Mouse (Mus musculus) embryonic facial prominence, embryonic 11.5 days (tissue): ENCODE results near the gene Cbfa2t3. TPM values are rescaled to one million over a fixed set of nuclear protein-coding genes. Genes with fewer than 3 reads are reported as not detected.

Experiments
- ATAC-seq: fragments of 200-750 bp; cut with Nextera tagmentation; replicated peaks from 2 replicates; pipeline ENCODE4 v1.8.0; 2017; ENCODE audit warnings: low read depth; ENCODE audit not compliant: insufficient number of reproducible peaks, low FRiP score, low TSS enrichment
- DNase-seq: peaks from one replicate; pipeline ENCODE4 v3.0.0-alpha.2; 2015; ENCODE audit warnings: low spot score
- H3K27ac ChIP-seq: fragments of 300-500 bp; sonication (generic); replicated peaks from 2 replicates; pipeline ENCODE4 v1.5.1; 2014; ENCODE audit warnings: mild to moderate bottlenecking, low read depth, low read length, control low read depth
- H3K27me3 ChIP-seq: fragments of 300-500 bp; sonication (generic); 2 replicates; pipeline ENCODE4 v1.6.1; 2014; ENCODE audit warnings: mild to moderate bottlenecking, low read length, moderate library complexity, mixed read lengths; ENCODE audit not compliant: control insufficient read depth, insufficient read depth
- H3K36me3 ChIP-seq: fragments of 300-500 bp; sonication (generic); replicated peaks from 2 replicates; pipeline ENCODE4 v1.6.1; 2014; ENCODE audit warnings: low read depth, mild to moderate bottlenecking, low read length, moderate library complexity, mixed read lengths; ENCODE audit not compliant: control insufficient read depth, insufficient read depth
- H3K4me1 ChIP-seq: fragments of 300-500 bp; sonication (generic); 2 replicates; pipeline ENCODE4 v1.6.1; 2014; ENCODE audit warnings: low read length, mixed read lengths; ENCODE audit not compliant: control insufficient read depth, insufficient read depth
- H3K4me2 ChIP-seq: fragments of 300-500 bp; sonication (generic); 2 replicates; pipeline ENCODE4 v1.6.1; 2014; ENCODE audit warnings: low read depth, mild to moderate bottlenecking, control low read depth, low read length, moderate library complexity
- H3K4me3 ChIP-seq: fragments of 300-500 bp; sonication (generic); 2 replicates; pipeline ENCODE4 v1.5.1; 2014; ENCODE audit warnings: low read depth, low read length, control low read depth
- H3K9ac ChIP-seq: fragments of 300-500 bp; sonication (generic); replicated peaks from 2 replicates; pipeline ENCODE4 v1.6.1; 2014; ENCODE audit warnings: mild to moderate bottlenecking, control low read depth, low read length
- H3K9me3 ChIP-seq: fragments of 300-500 bp; sonication (generic); replicated peaks from 2 replicates; pipeline ENCODE4 v1.6.1; 2016; ENCODE audit warnings: mild to moderate bottlenecking, low read length, inconsistent platforms, mixed read lengths; ENCODE audit not compliant: control insufficient read depth
- WGBS: fragments of 180-500 bp; shearing (Covaris S2); extraction: QIAGEN DNeasy Blood & Tissue Kit; methylation state at CpG from one replicate; pipeline ENCODE4 v1.1.7; 2014; 5-methylcytosine and 5-hydroxymethylcytosine counted together
- polyA plus RNA-seq: library from polyadenylated mRNA; unstranded; fragments of >200 nt; fragmentation: Nextera tagmentation; extraction: Ambion mirVana; gene quantifications from 2 replicates; pipeline ENCODE4 v1.2.1, GENCODE M21; 2014

The Cbfa2t3 gene
- polyA plus RNA-seq, 1 experiment from 2014 or later, result 1.9 TPM

DNA sequence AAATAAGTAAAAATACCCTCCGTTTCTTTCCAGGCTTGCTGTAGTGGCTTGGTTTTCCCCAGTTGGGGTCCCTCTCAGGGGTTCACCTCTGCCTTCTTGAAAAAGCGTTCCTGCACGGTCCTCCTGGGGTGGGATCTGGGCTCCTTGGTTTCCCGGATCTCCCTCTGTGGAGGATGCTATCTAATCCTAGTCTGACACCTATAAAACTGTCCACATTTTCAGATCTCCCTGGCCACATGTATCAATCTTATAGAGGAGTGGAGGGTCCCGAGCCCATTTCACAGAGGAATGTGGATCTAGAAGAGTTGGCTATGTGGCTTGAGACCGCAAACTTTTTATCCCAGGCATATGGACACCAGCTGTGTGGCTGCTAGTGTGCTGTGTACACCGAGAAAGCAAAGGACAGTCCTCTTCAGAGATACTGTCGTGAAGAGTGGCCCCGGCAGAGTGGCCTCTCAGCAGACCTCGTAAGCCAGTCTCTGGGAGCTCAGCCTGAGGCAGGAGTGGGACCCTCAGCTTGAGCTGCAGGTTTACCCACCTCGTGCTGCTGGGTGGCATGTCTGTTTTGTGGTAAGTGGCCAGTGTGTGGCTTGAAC is 19.5 kb downstream of the Cbfa2t3 start:
- H3K36me3 ChIP-seq, result no peaks in the 10 kb centered on the region
- H3K27ac ChIP-seq, result no peak overlapping the region
- WGBS, result 23% methylated on average over 11 of the region's 11 CpGs
- H3K4me1 ChIP-seq, result peaks cover 2% of the 10 kb centered on the region; the same call in 1 of the 2 replicates
- no peak overlapping the region for H3K4me2 ChIP-seq
- no peak overlapping the region for H3K9ac ChIP-seq
- H3K9me3 ChIP-seq, result no peaks in the 10 kb centered on the region
- ATAC-seq (no peak), DNase-seq (no peak)
- peaks cover 51% of the 10 kb centered on the region for H3K27me3 ChIP-seq
- H3K4me3 ChIP-seq, result no peak overlapping the region

DNA sequence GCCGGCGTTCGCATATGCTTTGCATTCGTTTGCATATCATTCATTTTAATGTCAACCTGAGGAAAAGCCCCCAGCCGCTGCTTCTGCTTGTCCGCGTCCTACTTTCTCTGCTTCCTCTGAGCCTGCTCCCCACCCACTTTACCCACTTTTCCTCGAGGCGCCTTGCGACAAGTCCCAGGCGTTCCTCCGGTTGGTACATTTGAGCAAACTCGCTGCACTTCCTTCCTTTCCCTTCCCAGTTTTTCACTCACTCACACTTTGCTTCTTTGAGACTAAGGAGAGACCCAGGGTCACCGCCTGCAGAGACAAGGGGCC is 20.1 kb downstream of the Cbfa2t3 start:
- Histone ChIP-seq H3K27ac (no peak overlapping the region), H3K36me3 (no peaks in the 10 kb centered on the region), H3K4me2 (peak overlapping the region; percentile 99), H3K4me1 (peaks cover 2% of the 10 kb centered on the region; the same call in 1 of the 2 replicates), H3K9me3 (no peaks in the 10 kb centered on the region), H3K27me3 (peaks cover 52% of the 10 kb centered on the region), H3K9ac (no peak overlapping the region), H3K4me3 (peak overlapping the region; percentile 69)
- 1% methylated on average over 14 of the region's 14 CpGs for WGBS
- DNase-seq, result no peak
- ATAC-seq, result no peak

DNA sequence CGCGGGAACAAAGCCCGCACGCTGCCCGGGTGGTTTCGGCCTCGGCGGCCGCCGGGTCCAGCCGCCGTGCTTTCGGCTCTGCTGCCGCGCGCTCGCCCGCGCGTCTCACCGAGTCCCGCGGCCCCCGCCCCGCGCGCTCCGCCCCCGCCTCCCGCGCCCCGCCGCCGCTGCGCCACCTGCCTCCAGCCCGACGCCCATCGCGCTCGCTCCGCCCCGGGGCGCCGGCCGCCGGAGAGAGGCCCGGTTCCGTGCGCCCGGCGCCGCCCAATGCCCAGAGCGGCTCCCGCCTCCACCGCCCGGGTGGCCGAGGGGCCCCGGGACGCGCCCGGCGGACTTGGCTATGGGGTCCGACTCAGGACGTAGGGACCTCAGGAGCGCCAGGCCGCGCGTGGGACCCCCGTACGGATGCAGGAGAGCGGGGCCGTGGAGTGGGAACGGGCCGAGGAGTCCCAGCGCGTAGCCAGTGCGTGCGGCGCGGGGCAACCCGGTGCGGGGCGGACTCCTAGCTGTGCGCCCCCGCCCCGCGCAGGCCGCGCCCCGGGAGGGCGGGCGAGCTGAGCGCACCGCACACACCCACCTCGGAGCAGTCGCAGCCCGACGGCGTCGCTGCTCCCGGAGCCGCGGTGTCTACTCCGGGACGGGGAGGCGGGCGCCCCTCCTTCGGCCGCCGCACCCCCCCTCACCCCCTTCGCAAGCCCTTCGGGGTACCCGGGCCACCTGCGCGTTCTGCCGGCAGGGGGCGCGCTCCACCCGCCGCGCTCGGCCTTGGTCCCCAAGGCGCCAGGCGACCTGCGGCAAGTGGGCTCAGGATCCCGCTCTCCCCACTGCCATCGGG is 20.6 kb downstream of the Cbfa2t3 start:
- no peaks in the 10 kb centered on the region for H3K36me3 ChIP-seq
- peak; percentile 78 for DNase-seq
- peaks cover 53% of the 10 kb centered on the region for H3K27me3 ChIP-seq
- peak overlapping the region; percentile 67 for H3K9ac ChIP-seq
- H3K4me1 ChIP-seq, result peaks cover 2% of the 10 kb centered on the region; the same call in 1 of the 2 replicates
- peak overlapping the region; percentile 35; the same call in 1 of the 2 replicates for H3K27ac ChIP-seq
- H3K9me3 ChIP-seq, result no peaks in the 10 kb centered on the region
- peak; percentile 46 for ATAC-seq
- H3K4me2 ChIP-seq, result peak overlapping the region; percentile 99
- 0% methylated on average over 103 of the region's 127 CpGs for WGBS
- peak overlapping the region; percentile 69 for H3K4me3 ChIP-seq

GRCm38 (mm10) chr8:122677481-122678021 is 21.4 kb downstream of the Cbfa2t3 start:
- peak overlapping the region; percentile 99 for H3K4me2 ChIP-seq
- no peaks in the 10 kb centered on the region for H3K9me3 ChIP-seq
- H3K4me3 ChIP-seq, result peak overlapping the region; percentile 69
- peak overlapping the region; percentile 67 for H3K9ac ChIP-seq
- 0 out of 2 replicates have a peak overlapping the region, but pooled peaks have one; percentile 41 for H3K27ac ChIP-seq
- no peak for ATAC-seq
- WGBS, result under 1% methylated on average over 34 of the region's 35 CpGs
- H3K36me3 ChIP-seq, result no peaks in the 10 kb centered on the region
- peaks cover 2% of the 10 kb centered on the region; the same call in 1 of the 2 replicates for H3K4me1 ChIP-seq
- peaks cover 56% of the 10 kb centered on the region for H3K27me3 ChIP-seq
- DNase-seq, result peak; percentile 32

DNA sequence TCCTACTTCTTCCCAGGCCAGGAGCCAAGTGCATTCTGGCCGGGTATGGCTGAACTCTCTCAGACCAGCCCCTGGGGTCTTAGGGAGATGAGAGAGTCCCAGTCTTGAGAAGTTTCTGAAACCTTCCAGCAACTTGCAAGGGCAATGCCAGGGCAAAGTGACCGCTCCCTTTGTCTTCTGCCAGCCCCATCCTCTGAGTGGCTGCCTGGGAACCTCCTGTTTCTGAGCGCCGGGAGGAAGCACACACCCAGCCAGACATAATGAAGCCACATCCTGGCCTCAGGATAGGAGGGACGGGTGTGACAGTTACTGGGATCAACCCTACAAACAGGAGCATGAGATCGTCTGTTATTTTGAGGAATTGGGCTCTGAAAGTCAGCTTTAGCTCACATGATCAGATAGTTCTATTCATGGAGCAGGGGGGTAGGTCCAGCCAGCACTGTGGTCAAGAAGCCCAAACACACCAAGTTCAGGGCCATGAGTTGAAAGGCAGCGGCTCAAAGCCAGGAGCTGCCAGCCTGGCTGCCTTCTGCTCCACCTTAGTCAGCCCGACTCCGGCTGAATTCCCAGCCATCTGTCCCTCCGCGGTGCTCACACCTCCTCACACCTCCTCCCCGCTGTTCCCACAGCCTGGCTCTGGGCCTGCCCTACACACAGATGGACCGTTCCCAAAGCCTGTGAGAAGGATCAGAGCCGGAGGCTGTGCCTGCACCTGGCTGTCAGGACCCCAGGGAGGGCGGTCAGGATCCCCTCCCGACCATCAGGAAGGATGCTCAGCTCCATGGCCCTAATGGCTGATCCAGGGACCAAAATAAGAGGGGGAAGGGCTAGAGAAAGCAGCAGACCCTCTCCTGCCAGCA is 22.1 kb downstream of the Cbfa2t3 start:
- Histone ChIP-seq H3K4me2 (peak overlapping the region; percentile 99), H3K9me3 (no peaks in the 10 kb centered on the region), H3K4me1 (peaks cover 2% of the 10 kb centered on the region; the same call in 1 of the 2 replicates), H3K36me3 (no peaks in the 10 kb centered on the region), H3K27me3 (peaks cover 57% of the 10 kb centered on the region), H3K4me3 (peak overlapping the region; percentile 69), H3K27ac (peak overlapping the region; percentile 41; the same call in 1 of the 2 replicates), H3K9ac (peak overlapping the region; percentile 67)
- ATAC-seq (0 out of 2 replicates have a peak, but pooled peaks have one; percentile 27), DNase-seq (peak; percentile 35)
- WGBS, result 14% methylated on average over 16 of the region's 16 CpGs

GRCm38 (mm10) chr8:122675596-122676420 is 23.1 kb downstream of the Cbfa2t3 start:
- Histone ChIP-seq H3K27ac (no peak overlapping the region), H3K4me1 (peaks cover 2% of the 10 kb centered on the region; the same call in 1 of the 2 replicates)
- no peak for ATAC-seq

GRCm38 (mm10) chr8:122674999-122675398 is 23.9 kb downstream of the Cbfa2t3 start:
- ATAC-seq (no peak), DNase-seq (no peak)
- 47% methylated on average over 7 of the region's 7 CpGs for WGBS
- H3K27me3 ChIP-seq, result peaks cover 51% of the 10 kb centered on the region
- H3K27ac ChIP-seq, result no peak overlapping the region
- no peaks in the 10 kb centered on the region for H3K9me3 ChIP-seq
- no peak overlapping the region for H3K4me2 ChIP-seq
- peaks cover 2% of the 10 kb centered on the region; the same call in 1 of the 2 replicates for H3K4me1 ChIP-seq
- no peak overlapping the region for H3K9ac ChIP-seq
- no peak overlapping the region for H3K4me3 ChIP-seq
- no peaks in the 10 kb centered on the region for H3K36me3 ChIP-seq

More at GRCm38 (mm10) chr8:122675596-122676420, 23.1 kb downstream of the Cbfa2t3 start:
- peaks cover 56% of the 10 kb centered on the region for H3K27me3 ChIP-seq
- no peak overlapping the region for H3K4me3 ChIP-seq
- no peak overlapping the region for H3K4me2 ChIP-seq
- H3K36me3 ChIP-seq, result no peaks in the 10 kb centered on the region
- no peaks in the 10 kb centered on the region for H3K9me3 ChIP-seq
- 77% methylated on average over 17 of the region's 17 CpGs for WGBS
- DNase-seq, result no peak
- no peak overlapping the region for H3K9ac ChIP-seq
